Mouse (Mus musculus): ENCODE measurements around the gene Fsd1.

Gene Fsd1

DNA sequence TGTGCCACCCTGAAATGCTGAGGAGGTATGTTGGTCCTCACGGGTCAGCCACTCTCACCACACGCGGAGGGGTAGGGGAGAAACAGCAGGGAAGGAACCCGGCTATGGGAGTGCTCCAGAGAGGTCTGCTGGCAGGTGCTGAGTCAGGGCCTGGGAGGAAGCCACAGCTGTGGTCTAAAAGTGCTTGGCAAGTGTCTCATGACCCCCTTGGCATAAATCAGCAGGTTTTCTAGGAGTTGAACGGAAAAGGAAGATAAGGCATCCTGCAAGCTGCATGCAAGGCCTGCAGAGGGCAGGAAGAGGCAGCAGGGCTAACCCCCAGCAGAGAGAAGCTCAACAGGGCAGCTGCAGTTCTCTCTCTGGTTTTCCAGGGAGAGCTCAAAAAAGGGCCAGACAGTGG lies 44.6 kb downstream of the Fsd1 start:
- DNase-seq (ENCODE audit: low read depth) = peak; percentile 96

DNA sequence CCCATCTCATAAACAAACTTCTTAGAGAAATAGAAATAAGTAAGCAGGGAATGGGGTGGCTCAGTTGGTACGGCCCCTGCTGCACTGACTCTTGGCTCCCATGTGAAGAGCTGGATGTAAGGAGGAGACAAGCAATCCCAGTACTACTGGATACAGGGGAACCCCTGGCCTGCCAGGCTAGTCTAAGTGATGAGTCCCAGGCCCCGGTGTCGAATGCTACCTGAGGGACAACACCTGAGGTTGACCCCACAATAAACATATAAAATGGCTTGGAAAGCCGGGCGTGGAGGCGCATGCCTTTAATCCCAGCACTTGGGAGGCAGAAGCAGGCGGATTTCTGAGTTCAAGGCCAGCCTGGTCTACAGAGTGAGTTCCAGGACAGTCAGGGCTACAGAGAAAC lies 45.1 kb downstream of the Fsd1 start:
- DNase-seq (ENCODE audit: low read depth) = no peak

DNA sequence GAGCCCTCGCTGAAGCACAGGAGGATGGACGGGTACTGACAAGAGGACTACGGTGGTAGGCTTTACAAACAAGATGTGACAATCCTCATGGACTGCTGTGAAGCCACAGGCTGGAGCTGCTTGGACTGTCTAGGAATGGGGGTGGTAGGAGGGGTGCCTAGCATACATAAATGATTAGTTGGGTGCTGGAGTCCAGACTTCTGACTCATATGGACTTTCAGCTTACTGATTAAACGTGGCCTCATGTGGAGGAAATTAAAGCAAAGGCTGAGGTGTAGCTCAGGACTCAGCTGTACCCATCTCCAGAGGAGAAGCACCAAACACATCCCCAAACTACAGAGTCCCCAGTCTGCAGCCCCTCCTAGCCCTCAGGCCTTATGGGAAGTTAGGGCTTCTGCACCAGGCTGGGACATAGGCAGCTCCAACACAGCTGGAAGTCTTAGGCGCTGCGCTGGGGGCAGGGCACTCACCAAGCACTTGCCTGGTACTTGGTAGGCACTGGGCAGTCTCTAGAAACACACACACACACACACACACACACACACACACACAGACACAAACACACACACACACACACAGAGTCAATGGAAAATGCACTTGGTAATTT lies 45.9 kb downstream of the Fsd1 start:
- DNase-seq (ENCODE audit: low read depth) = no peak

DNA sequence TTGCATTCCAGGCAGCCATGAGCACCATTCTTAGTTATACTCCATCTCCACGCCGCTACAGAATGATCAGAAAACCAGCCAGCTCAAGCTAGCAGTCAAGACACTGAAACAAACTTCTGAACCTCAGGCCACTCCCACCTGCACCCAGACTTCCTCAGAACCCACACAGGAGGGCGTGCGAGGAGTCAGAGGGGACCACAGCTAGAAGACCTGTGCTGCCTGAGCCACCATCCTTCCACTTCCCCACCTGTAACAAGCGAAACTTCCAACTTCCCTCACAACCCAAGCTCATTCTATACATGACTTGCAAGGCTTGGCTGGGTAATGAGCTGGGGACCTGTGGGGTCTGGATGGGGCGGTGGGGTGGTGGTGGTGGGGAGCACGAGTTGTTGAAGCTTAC lies 46.5 kb downstream of the Fsd1 start:
- DNase-seq (ENCODE audit: low read depth) = no peak

DNA sequence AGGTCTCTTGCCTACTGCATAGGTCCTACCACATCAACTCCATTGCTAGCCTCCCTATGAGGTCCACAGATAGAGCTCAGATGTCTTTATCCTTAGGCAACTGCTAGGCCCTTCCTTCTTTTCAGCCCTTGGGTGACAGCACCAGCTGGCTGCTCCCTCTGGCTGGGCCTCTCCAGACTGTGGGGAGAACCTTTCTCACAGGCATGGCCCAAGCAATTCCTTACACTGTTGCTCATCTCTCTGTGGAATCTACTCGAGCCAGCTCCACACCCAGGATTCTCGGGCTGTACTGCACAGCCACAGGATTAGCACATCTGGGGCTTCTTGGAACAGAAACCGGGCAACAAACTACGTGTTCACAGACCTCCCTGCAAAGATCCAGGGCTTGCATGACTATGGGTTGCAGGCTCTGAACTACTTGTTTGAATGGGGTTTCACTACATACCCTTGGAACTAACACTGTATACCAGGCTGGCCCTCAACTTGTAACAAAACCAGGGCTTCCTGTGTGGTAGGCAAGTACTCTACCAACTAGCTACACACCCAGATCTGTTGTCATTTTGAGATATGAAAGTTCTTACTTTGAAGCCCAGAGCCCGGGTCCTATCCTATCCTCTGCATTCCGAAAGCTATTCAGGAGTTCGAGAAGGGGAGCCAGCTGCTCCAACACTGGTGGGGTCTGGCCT lies 47.9 kb downstream of the Fsd1 start:
- DNase-seq (ENCODE audit: low read depth) = no peak

DNA sequence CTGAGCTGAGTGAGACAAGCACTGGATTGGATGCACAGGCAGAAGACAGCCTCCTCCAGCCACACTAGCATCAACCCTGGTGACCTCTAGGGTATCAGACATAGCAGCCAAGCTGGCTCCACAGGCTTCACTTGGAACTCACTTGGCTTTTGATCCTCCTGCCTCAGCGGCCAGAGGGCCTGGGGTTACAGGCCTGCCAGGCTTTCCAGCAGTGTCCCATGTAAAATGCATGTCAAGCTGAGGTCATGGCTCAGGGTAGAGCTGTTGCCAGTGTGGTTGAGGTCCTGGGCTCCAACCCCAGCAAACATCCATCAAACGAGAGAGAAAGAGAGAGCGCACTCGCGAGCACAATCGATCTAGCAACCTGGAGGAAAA lies 48.4 kb downstream of the Fsd1 start:
- no peak for DNase-seq (ENCODE audit: low read depth)

DNA sequence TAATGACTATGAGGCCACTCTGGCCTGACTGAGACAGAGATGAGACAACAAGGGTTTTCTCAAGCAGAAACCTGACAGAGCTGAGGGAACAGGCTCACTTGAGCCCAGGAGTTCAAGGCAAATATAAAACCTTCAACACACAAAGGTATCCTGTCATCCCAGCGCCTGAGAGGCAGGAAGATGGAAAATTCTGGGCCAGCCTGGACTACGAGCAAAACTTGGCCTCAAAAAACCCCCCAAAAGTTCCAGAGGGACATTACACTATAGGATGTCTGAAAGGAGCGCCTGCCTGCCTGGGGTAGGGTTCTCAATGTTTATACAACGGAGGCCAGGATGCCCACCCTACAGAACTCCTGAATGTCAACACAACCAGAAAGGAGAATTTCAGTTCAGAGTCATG lies 48.9 kb downstream of the Fsd1 start:
- DNase-seq (ENCODE audit: low read depth) = no peak

DNA sequence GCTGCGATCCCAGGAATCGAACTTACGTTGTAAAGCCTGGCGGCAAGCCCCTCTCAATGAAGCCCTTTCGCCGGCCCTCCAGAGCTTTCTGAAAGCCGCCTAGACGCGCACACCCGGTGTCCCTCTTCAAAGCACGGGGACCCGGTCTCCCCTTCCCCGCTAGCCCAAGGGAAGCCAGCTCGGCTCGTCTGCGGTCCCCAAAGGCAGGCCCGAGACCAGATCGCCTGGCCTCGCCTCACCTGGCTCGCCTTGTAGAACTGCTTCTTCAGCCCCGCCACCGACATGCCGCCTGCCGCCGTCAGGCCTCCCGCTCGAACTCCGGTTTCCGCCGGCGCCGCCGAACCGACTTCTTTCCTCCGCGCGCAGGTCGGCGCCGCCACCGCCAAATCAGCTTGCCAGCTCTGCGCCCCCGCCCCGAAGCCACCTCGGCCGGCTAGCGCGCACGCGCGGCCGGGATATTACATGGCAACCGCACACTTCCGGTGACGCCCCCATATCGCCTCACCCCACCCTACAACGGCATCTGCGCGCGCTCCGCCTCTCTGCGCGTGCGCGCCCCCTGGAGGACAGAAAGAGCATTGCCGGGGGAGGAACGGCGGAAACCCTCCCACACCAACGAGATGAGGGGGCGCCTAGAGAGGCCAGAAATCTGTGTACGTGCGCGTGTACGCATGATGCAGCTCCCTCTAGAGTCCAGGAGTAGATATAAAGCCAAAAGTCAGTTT lies 50.0 kb downstream of the Fsd1 start, which contains the start of gene Sh3gl1:
TSS of gene Sh3gl1 (minus strand) at position 460 of the 725 bp plus-strand sequence.
- peak; percentile 99 for DNase-seq (ENCODE audit: low read depth)

DNA sequence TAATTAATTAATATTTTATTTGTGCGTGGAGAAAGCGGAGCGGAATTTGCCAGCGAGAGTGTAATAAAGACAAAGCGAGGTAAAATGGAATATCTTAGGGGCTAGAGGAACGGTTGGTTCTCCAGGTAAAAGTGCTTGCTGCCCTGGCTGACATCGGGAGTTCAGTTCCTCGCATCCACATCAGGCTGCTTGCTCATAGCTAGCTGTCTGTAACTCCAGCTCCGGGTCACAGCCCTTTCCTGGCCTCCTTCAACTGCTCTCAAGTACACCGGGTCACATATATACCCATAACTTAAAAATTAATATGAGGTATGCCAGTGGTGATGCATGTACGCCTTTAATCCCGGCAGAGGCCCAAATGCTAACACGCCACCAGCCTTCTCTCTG lies 50.6 kb downstream of the Fsd1 start:
- DNase-seq (ENCODE audit: low read depth) = no peak

DNA sequence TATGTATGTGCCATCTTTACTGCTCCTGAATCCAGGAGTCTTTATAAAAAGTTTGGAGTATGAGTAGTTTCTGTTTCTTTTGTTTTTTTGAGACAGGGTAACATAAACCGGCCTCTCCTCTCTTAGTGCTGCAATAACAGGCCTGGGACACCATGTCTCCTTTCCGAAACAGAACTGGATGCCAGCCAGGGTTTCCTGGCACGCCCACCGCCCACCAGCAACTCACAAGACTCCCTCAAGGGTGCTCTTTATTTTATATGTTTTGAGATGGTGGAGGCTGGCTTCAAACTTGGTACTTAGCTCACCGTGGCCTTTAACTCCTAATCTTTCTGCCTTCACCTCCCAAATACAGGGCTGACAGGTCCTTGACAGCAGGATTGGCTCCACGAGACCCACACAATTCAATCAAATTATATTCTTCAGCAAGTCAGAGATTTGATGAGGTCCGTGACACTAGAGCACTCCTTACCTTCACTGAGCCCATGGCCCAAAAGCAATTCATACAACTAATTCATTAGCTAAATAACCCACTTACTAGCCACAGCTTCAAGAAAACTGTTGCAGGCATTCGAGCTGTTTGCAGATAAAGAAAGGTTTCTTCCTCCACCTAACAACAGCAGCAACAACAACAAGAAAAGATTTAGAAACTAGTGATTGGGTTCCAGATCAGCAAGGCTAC lies 52.4 kb downstream of the Fsd1 start:
- DNase-seq (ENCODE audit: low read depth) = peak; percentile 33

DNA sequence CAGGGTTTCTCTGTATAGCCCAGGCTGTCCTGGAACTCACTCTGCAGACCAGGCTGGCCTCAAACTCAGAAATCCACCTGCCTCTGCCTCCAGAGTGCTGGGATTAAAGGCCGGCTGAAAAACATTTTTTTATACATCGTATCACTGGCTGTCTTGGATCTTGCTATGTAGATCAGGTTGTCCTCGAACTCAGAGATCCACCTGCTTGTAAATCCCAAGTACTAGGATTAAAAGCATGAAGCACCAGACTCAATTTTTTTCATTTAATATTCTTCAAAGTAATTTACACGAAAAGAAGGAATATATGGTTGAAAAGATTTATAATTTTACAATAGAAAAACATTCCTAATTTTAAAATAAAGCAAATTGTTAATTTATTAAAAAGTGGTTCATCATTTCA lies 53.0 kb downstream of the Fsd1 start:
- no peak for DNase-seq (ENCODE audit: low read depth)

DNA sequence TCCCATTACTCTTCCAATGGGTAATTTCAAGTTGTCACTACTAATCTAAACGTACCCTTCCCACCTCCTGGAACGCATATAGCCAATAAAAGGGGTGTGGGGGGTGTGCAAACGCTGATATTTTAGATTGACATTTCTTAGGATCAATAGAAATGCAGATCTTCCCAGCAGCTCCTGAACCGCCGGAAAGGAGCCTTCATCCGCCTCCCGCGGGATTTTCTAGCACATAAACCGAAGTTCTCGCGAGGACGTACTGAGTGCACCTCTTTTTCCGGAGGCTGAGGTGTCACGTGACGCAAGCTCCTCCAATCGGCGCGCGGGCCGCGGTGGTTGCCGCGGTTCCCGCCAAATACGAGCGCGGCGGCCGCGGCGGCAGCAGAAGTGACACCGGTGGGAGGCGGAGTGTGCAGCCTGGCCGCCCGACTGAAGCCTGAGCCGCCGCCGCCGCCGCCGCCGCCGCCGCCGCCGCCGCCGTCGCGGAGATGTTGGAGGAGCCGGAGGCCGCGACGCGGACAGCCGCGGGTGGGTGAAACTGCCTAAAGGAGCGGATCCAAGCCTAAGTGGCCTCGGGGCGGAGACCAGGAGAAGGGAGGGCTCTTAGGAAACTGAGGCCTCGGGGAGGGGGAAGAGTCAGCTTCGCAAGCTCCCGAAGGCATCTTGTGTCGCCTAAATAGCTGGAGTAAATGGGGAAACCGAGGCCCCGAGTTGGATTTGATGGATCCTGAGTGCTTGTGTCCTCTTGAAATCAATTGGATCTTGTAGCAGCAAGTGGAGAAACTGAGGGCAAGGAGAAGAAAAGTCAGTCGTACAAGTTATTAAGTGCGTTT lies 53.9 kb downstream of the Fsd1 start, which contains the start of gene Chaf1a:
TSS of gene Chaf1a (plus strand) at position 410 of the 827 bp plus-strand sequence.
- peak; percentile 99 for DNase-seq (ENCODE audit: low read depth)

DNA sequence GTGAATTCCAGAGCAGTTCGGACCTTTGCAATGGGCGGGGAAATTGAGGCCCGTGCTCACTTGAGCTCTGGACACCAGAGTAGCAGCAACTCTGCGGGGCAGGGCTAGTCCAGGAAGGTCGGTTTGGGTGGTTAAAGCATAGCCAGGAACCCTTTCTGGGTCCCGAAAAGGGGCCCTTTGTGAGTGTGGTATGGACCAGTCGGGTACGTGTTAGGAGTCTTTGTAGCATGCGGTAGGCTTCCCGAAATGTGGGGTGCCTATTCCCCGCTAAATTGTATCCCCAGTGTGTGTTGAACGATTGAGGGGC lies 54.5 kb downstream of the Fsd1 start:
- no peak for DNase-seq (ENCODE audit: low read depth)
